Mouse (Mus musculus): ENCODE data around the gene Galnt9. TPM values are rescaled to one million over a fixed set of nuclear protein-coding genes. Genes with fewer than 3 reads are reported as not detected.

The Galnt9 gene
- 1 to 10 TPM; 3.2 to 5.7 TPM for total RNA-seq (2023)

DNA sequence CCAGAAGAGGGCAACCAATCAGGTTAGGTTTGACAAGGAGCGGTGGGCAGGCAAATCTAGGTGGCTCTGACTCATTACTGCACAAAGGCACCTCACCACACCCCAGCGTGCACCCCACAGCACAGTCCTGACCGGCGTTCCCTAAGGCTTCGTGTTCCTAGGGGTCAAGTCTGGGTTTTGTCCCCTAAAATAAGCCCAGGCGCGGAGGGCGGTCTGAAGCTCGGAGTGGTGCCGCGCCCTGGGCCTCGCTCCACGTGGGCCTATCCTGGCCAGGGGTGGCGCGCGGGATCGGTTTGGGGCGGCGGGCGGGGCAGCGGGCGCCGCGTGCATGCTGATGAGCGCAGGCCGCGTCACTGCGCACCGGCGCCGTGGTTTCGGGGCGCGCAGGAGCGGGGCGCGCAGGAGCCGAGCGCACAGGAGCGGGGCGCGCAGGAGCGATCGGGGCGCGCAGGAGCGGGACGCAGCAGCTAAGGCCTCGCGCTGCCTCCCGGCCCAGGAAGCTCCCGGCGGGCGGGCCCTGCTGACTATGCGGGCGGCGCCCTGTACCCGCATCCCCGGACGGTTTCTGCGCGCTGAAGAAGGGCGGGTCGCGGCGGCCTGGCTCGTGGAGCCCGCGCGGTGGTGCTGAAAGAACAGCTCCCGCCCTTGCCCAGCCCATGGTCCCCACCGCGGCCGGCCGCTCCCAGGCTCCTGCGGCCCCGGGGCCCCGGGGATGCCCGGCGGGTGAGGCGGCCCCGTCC, at the start of gene Galnt9:
Gene Galnt9, plus strand, starts transcription at position 405 of the 740 bp plus-strand sequence.

DNA sequence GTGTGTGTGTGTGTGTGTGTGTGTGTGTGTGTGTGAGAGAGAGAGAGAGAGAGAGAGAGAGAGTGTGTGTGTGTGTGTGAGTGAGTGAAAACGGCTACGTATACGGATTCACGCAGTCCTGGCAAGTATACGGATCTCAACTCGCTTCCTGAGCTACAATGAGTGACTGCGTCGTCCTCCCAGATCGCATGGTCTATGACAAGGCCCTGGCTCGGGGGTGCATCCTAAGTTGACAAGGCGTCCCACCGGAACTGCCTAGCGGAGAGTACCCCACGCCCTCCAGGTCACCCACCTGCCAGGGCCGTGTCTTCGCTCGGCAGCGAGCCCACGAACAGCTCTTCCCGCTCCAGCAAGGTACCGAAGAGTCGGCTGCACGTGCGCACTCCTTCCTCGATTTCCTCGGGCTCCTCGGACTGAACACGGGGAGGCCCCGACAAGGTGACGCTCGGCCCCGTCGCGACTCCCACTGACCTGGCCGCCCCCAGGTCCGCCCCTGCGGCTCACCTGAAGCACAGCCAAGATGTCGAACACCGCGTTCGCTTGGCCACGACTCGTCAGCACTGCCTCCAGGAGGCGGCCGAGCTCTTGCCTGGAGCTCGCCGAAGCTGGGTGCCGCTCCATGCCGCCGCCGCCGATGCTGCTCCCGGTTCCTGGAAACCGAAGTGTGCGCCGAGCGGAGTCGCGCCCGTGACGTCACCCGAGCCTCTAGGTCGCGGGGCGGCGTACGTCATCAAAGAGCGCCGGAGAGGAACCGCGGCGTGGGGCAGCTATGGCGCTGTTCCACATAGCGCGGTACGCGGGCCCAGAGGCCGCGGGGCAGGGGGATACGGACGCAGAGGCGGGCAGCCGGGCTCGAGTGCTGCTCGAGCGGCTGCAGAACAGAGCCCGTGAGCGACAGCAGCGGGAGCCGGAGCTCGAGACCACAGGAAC, 108.8 kb downstream of the Galnt9 start, which contains the start of the genes Noc4l and Ddx51:
Gene Noc4l, minus strand, starts transcription at position 699 of the 930 bp plus-strand sequence.
Gene Ddx51, plus strand, starts transcription at position 733 of the 930 bp plus-strand sequence.

Other genes starting within 250 kb of the Galnt9 start
- under 1 TPM in 1 of 2 experiments, not detected in 1; 0.65 TPM for gene P2rx2, start 201.1 kb upstream of the Galnt9 start, total RNA-seq (2023)
- gene Lrcol1, start 199.6 kb upstream of the Galnt9 start, total RNA-seq (2023), result not detected
- 100 to 1,000 TPM; 172 to 223 TPM for gene Fbrsl1, start 95.9 kb upstream of the Galnt9 start, total RNA-seq (2023)
- 10 to 100 TPM; 66.3 to 76.9 TPM for gene Noc4l, start 109.1 kb downstream of the Galnt9 start, total RNA-seq (2023)
- 10 to 100 TPM; 64.7 to 71.0 TPM for gene Ddx51, start 109.1 kb downstream of the Galnt9 start, total RNA-seq (2023)
- 100 to 1,000 TPM; 249 to 257 TPM for gene Ep400, start 226.4 kb downstream of the Galnt9 start, total RNA-seq (2023)
- 10 to 100 TPM; 37.4 to 41.5 TPM for gene Pus1, start 236.3 kb downstream of the Galnt9 start, total RNA-seq (2023)

All from T-cell, adult 66 days (primary cell).